Mouse (Mus musculus): ENCODE measurements around the gene Ager. TPM values are rescaled to one million over a fixed set of nuclear protein-coding genes. Genes with fewer than 3 reads are reported as not detected.

Gene Ager
- polyA plus RNA-seq, 1 experiment from 2014 or later, result 1.0 TPM

GRCm38 (mm10) chr17:34626773-34627092 is 29.1 kb downstream of the Ager start:
- Histone ChIP-seq H3K9ac (replicated peaks) (peak overlapping the region; percentile 70), H3K36me3 (peaks cover 21% of the 10 kb centered on the region), H3K27me3 (replicated peaks) (peaks cover 10% of the 10 kb centered on the region; the same call in 1 of the 2 replicates), H3K4me1 (peaks cover 57% of the 10 kb centered on the region), H3K4me2 (peak overlapping the region; percentile 90), H3K4me3 (replicated peaks) (peak overlapping the region; percentile 78), H3K27ac (replicated peaks) (peak overlapping the region; percentile 93), H3K9me3 (replicated peaks) (no peaks in the 10 kb centered on the region)
- ATAC-seq (ENCODE audit: low FRiP score), result peak; percentile 46
- 0% methylated on average over 18 of the region's 18 CpGs for WGBS

GRCm38 (mm10) chr17:34627093-34627942 is 29.7 kb downstream of the Ager start:
- Histone ChIP-seq H3K9me3 (replicated peaks) (no peaks in the 10 kb centered on the region), H3K9ac (replicated peaks) (peak overlapping the region; percentile 70), H3K27me3 (replicated peaks) (peaks cover 10% of the 10 kb centered on the region; the same call in 1 of the 2 replicates), H3K27ac (replicated peaks) (peak overlapping the region; percentile 93), H3K36me3 (peaks cover 17% of the 10 kb centered on the region), H3K4me1 (peaks cover 63% of the 10 kb centered on the region), H3K4me3 (replicated peaks) (peak overlapping the region; percentile 78), H3K4me2 (peak overlapping the region; percentile 90)
- peak; percentile 77 for ATAC-seq (ENCODE audit: low FRiP score)
- under 1% methylated on average over 43 of the region's 45 CpGs for WGBS

- peaks cover 9% of the 10 kb centered on the region; the same call in 1 of the 2 replicates for H3K36me3 ChIP-seq
- no peaks in the 10 kb centered on the region for H3K9me3 ChIP-seq (replicated peaks)
- H3K4me3 ChIP-seq (replicated peaks), result peak within 1 kb of the TSS; percentile 78
- H3K9ac ChIP-seq (replicated peaks), result peak within 1 kb of the TSS; percentile 70
- H3K4me1 ChIP-seq, result peaks cover 69% of the 10 kb centered on the region
- H3K27ac ChIP-seq (replicated peaks), result peak within 1 kb of the TSS; percentile 93
- WGBS, result 6% methylated on average over 29 of the region's 29 CpGs
- peaks cover 10% of the 10 kb centered on the region; the same call in 1 of the 2 replicates for H3K27me3 ChIP-seq (replicated peaks)
- peak within 1 kb of the TSS; percentile 90 for H3K4me2 ChIP-seq
- ATAC-seq (ENCODE audit: low FRiP score), result peak; percentile 3; the same call in 1 of the 2 replicates
These were observed 30.4 kb downstream of the Ager start, which contains the start of gene Ppt2 for GRCm38 (mm10) chr17:34627943-34628643. TSS of gene Ppt2 (minus strand) at chr17:34628510.

GRCm38 (mm10) chr17:34628644-34628967 is 30.9 kb downstream of the Ager start:
- H3K4me3 ChIP-seq (replicated peaks), result peak overlapping the region; percentile 78
- H3K9me3 ChIP-seq (replicated peaks), result no peaks in the 10 kb centered on the region
- 20% methylated on average over 5 of the region's 5 CpGs for WGBS
- peak overlapping the region; percentile 90 for H3K4me2 ChIP-seq
- ATAC-seq (ENCODE audit: low FRiP score), result no peak
- peaks cover 69% of the 10 kb centered on the region for H3K4me1 ChIP-seq
- peak overlapping the region; percentile 93 for H3K27ac ChIP-seq (replicated peaks)
- H3K9ac ChIP-seq (replicated peaks), result peak overlapping the region; percentile 44; the same call in 1 of the 2 replicates
- peaks cover 4% of the 10 kb centered on the region; the same call in 1 of the 2 replicates for H3K36me3 ChIP-seq
- H3K27me3 ChIP-seq (replicated peaks), result peaks cover 13% of the 10 kb centered on the region

GRCm38 (mm10) chr17:34629221-34629751 is 31.6 kb downstream of the Ager start, which contains the start of gene Prrt1:
TSS of gene Prrt1 (plus strand) at chr17:34629533.
- Histone ChIP-seq H3K27ac (replicated peaks) (peak within 1 kb of the TSS; percentile 93), H3K36me3 (no peaks in the 10 kb centered on the region), H3K4me1 (peaks cover 69% of the 10 kb centered on the region), H3K4me3 (replicated peaks) (peak within 1 kb of the TSS; percentile 78), H3K9me3 (replicated peaks) (no peaks in the 10 kb centered on the region), H3K4me2 (peak within 1 kb of the TSS; percentile 90), H3K27me3 (replicated peaks) (peaks cover 14% of the 10 kb centered on the region), H3K9ac (replicated peaks) (peak within 1 kb of the TSS; percentile 70)
- under 1% methylated on average over 16 of the region's 16 CpGs for WGBS
- ATAC-seq (ENCODE audit: low FRiP score), result peak; percentile 32

GRCm38 (mm10) chr17:34629796-34630603 is 32.3 kb downstream of the Ager start:
- no peaks in the 10 kb centered on the region for H3K9me3 ChIP-seq (replicated peaks)
- 0 out of 2 replicates have a peak overlapping the region, but pooled peaks have one; percentile 93 for H3K27ac ChIP-seq (replicated peaks)
- H3K4me1 ChIP-seq, result peaks cover 69% of the 10 kb centered on the region
- WGBS, result 15% methylated on average over 12 of the region's 12 CpGs
- no peaks in the 10 kb centered on the region for H3K36me3 ChIP-seq
- H3K9ac ChIP-seq (replicated peaks), result peak overlapping the region; percentile 44
- ATAC-seq (ENCODE audit: low FRiP score), result no peak
- H3K4me2 ChIP-seq, result peak overlapping the region; percentile 90
- peaks cover 14% of the 10 kb centered on the region for H3K27me3 ChIP-seq (replicated peaks)
- H3K4me3 ChIP-seq (replicated peaks), result peak overlapping the region; percentile 78

- no peak for ATAC-seq (ENCODE audit: low FRiP score)
- no peaks in the 10 kb centered on the region for H3K9me3 ChIP-seq (replicated peaks)
- H3K36me3 ChIP-seq, result no peaks in the 10 kb centered on the region
- peak overlapping the region; percentile 78 for H3K4me3 ChIP-seq (replicated peaks)
- WGBS, result 2% methylated on average over 45 of the region's 48 CpGs
- H3K27ac ChIP-seq (replicated peaks), result no peak overlapping the region
- peaks cover 19% of the 10 kb centered on the region for H3K27me3 ChIP-seq (replicated peaks)
- peak overlapping the region; percentile 90 for H3K4me2 ChIP-seq
- peaks cover 62% of the 10 kb centered on the region for H3K4me1 ChIP-seq
- peak overlapping the region; percentile 42 for H3K9ac ChIP-seq (replicated peaks)
These were observed 33.2 kb downstream of the Ager start for GRCm38 (mm10) chr17:34630761-34631301.

- no peak for ATAC-seq (ENCODE audit: low FRiP score)
- Histone ChIP-seq H3K9ac (replicated peaks) (peak overlapping the region; percentile 18), H3K27ac (replicated peaks) (no peak overlapping the region), H3K4me3 (replicated peaks) (peak overlapping the region; percentile 78), H3K9me3 (replicated peaks) (no peaks in the 10 kb centered on the region), H3K4me2 (peak overlapping the region; percentile 90), H3K27me3 (replicated peaks) (peaks cover 20% of the 10 kb centered on the region), H3K4me1 (peaks cover 54% of the 10 kb centered on the region), H3K36me3 (no peaks in the 10 kb centered on the region)
- WGBS, result 3% methylated on average over 12 of the region's 12 CpGs
These were observed 34.0 kb downstream of the Ager start for GRCm38 (mm10) chr17:34631647-34632046.

- Histone ChIP-seq H3K4me1 (peaks cover 52% of the 10 kb centered on the region), H3K9me3 (replicated peaks) (no peaks in the 10 kb centered on the region), H3K27me3 (replicated peaks) (peaks cover 20% of the 10 kb centered on the region), H3K9ac (replicated peaks) (peak overlapping the region; percentile 18), H3K4me3 (replicated peaks) (peak overlapping the region; percentile 78), H3K27ac (replicated peaks) (no peak overlapping the region), H3K36me3 (no peaks in the 10 kb centered on the region), H3K4me2 (peak overlapping the region; percentile 90)
- 0 out of 2 replicates have a peak, but pooled peaks have one; percentile 21 for ATAC-seq (ENCODE audit: low FRiP score)
- WGBS, result 2% methylated on average over 26 of the region's 26 CpGs
These were observed 34.6 kb downstream of the Ager start for GRCm38 (mm10) chr17:34632261-34632691.

GRCm38 (mm10) chr17:34635671-34636070 is 38.0 kb downstream of the Ager start:
- Histone ChIP-seq H3K4me2 (no peak overlapping the region), H3K27ac (replicated peaks) (no peak overlapping the region), H3K36me3 (no peaks in the 10 kb centered on the region), H3K4me1 (peaks cover 25% of the 10 kb centered on the region), H3K9me3 (replicated peaks) (no peaks in the 10 kb centered on the region), H3K9ac (replicated peaks) (no peak overlapping the region), H3K4me3 (replicated peaks) (no peak overlapping the region), H3K27me3 (replicated peaks) (peaks cover 14% of the 10 kb centered on the region)
- WGBS, result 61% methylated on average over 2 of the region's 2 CpGs
- ATAC-seq (ENCODE audit: low FRiP score), result no peak

Data from neural tube, embryonic 15.5 days (tissue).